Mouse (Mus musculus) cerebellum, adult 11-12 months (tissue): ENCODE results near the gene Adprh.

ENCODE experiments used
- DNase-seq: peaks from one replicate; pipeline ENCODE4 v3.0.0; 2022

Gene Adprh

GRCm38 (mm10) chr16:38440403-38440802 lies 12.1 kb downstream of the Adprh start:
- no peak for DNase-seq

- no peak for DNase-seq
Observed at GRCm38 (mm10) chr16:38439190-38439589, 13.3 kb downstream of the Adprh start.

GRCm38 (mm10) chr16:38434295-38434795 lies 18.2 kb downstream of the Adprh start:
- no peak for DNase-seq

GRCm38 (mm10) chr16:38433514-38433913 lies 19.0 kb downstream of the Adprh start:
- no peak for DNase-seq

- no peak for DNase-seq
Observed at GRCm38 (mm10) chr16:38432498-38433425, 19.7 kb downstream of the Adprh start, which contains the start of gene Pla1a. Gene Pla1a, minus strand, starts transcription at chr16:38433145.

GRCm38 (mm10) chr16:38431446-38432185 lies 20.9 kb downstream of the Adprh start:
- DNase-seq = no peak

- no peak for DNase-seq
Observed at GRCm38 (mm10) chr16:38425799-38426198, 26.7 kb downstream of the Adprh start.

- no peak for DNase-seq
Observed at GRCm38 (mm10) chr16:38425374-38425773, 27.1 kb downstream of the Adprh start.

- no peak for DNase-seq
Observed at GRCm38 (mm10) chr16:38414953-38415352, 37.5 kb downstream of the Adprh start.

- no peak for DNase-seq
Observed at GRCm38 (mm10) chr16:38408416-38408815, 44.1 kb downstream of the Adprh start.

GRCm38 (mm10) chr16:38407584-38407983 lies 44.9 kb downstream of the Adprh start:
- no peak for DNase-seq

- DNase-seq = no peak
Observed at GRCm38 (mm10) chr16:38406708-38407107, 45.8 kb downstream of the Adprh start.

GRCm38 (mm10) chr16:38406293-38406692 lies 46.2 kb downstream of the Adprh start:
- no peak for DNase-seq

GRCm38 (mm10) chr16:38403639-38404038 lies 48.9 kb downstream of the Adprh start:
- no peak for DNase-seq

- DNase-seq = no peak
Observed at GRCm38 (mm10) chr16:38401468-38401867, 51.0 kb downstream of the Adprh start.

- DNase-seq = no peak
Observed at GRCm38 (mm10) chr16:38400311-38400960, 52.1 kb downstream of the Adprh start.

GRCm38 (mm10) chr16:38399531-38400231 lies 52.8 kb downstream of the Adprh start:
- no peak for DNase-seq

GRCm38 (mm10) chr16:38399076-38399475 lies 53.4 kb downstream of the Adprh start:
- no peak for DNase-seq

- no peak for DNase-seq
Observed at GRCm38 (mm10) chr16:38398266-38398665, 54.2 kb downstream of the Adprh start.

- DNase-seq = peak; percentile 20
Observed at GRCm38 (mm10) chr16:38396155-38396554, 56.3 kb downstream of the Adprh start.

GRCm38 (mm10) chr16:38395060-38395730 lies 57.3 kb downstream of the Adprh start:
- no peak for DNase-seq

GRCm38 (mm10) chr16:38394191-38394618 lies 58.3 kb downstream of the Adprh start:
- DNase-seq = no peak
